Mouse (Mus musculus): ENCODE results near the gene 2410002F23Rik. TPM values are rescaled to one million over a fixed set of nuclear protein-coding genes. Genes with fewer than 3 reads are reported as not detected.

2410002F23Rik gene
- total and polyA plus RNA-seq, 3 experiments = 44.4 to 96.1 (median 67.0) TPM

GRCm38 (mm10) chr7:44257278-44257677, 10.8 kb downstream of the 2410002F23Rik start, which contains the start of gene Acp4:
TSS of gene Acp4 (minus strand) at chr7:44257378.
- Histone ChIP-seq H3K4me1 (ENCODE audit: control insufficient read depth in 1 of 2, insufficient read depth in 2 of 2) (peaks cover 12 to 35% of the 10 kb centered on the region in 2 experiments), H3K36me3 (replicated peaks in 1 of 2; ENCODE audit: control insufficient read depth in 1 of 2, insufficient read depth in 1 of 2, low read length in 1 of 2) (peaks cover 7 to 18% of the 10 kb centered on the region in 2 experiments), H3K4me3 (replicated peaks in 1 of 3; ENCODE audit: low read depth in 2 of 3, low read length in 2 of 3, poor library complexity in 1 of 3) (no peak within 1 kb of the TSS), H3K4me2 (ENCODE audit: insufficient read depth, low read depth, poor library complexity, severe bottlenecking) (no peak within 1 kb of the TSS), H3K9me3 (replicated peaks; ENCODE audit: low read length) (no peaks in the 10 kb centered on the region), H3K27ac (ENCODE audit: insufficient read depth, low read depth) (no peak within 1 kb of the TSS), H3K79me2 (replicated peaks; ENCODE audit: control insufficient read depth, extremely low read depth, insufficient read depth, poor library complexity, severe bottlenecking) (no peaks in the 10 kb centered on the region), H3K9ac (ENCODE audit: insufficient read depth, low read depth) (no peak within 1 kb of the TSS), H3K27me3 (replicated peaks) (peaks cover 7% of the 10 kb centered on the region)
- DNase-seq (ENCODE audit: extremely low read depth) = no peak
- in situ Hi-C loops (cut with MboI; ENCODE audit: low pct_ligation_motif_present, low pct_unique_long_range_greater_than_20kb, low sequenced_read_pairs) = no loop called here
- dilution Hi-C loops (cut with MboI; ENCODE audit: extremely low pct_ligation_motif_present, extremely low pct_unique_long_range_greater_than_20kb, low sequenced_read_pairs) = no loop called here
- no peak for TF ChIP-seq IRF4 (IDR thresholded peaks at IDR 0.05; ENCODE audit: low read depth, low read length)
- no peak for TF ChIP-seq SMC3 (IDR thresholded peaks at IDR 0.05; ENCODE audit: low read depth, low read length)
- TF ChIP-seq CHD2 (IDR thresholded peaks at IDR 0.05; ENCODE audit: low read length) = no peak
- TF ChIP-seq PAX5 (IDR thresholded peaks at IDR 0.05; ENCODE audit: low read length) = no peak
- TF ChIP-seq POLR2A (IDR thresholded peaks at IDR 0.05; ENCODE audit: low read depth, low read length) = no peak
- TF ChIP-seq ZKSCAN1 (IDR thresholded peaks at IDR 0.05; ENCODE audit: borderline replicate concordance, low read depth, low read length) = no peak
- no peak for TF ChIP-seq MAX (IDR thresholded peaks at IDR 0.05; ENCODE audit: low read length)
- TF ChIP-seq USF2 (conservative IDR thresholded peaks at IDR 0.05; ENCODE audit: low read depth, low read length) = no peak

- no peaks in the 10 kb centered on the region for H3K79me2 ChIP-seq (replicated peaks; ENCODE audit: control insufficient read depth, extremely low read depth, insufficient read depth, poor library complexity, severe bottlenecking)
- no peak for DNase-seq (ENCODE audit: extremely low read depth)
- H3K27me3 ChIP-seq (replicated peaks) = peaks cover 18% of the 10 kb centered on the region
- H3K4me2 ChIP-seq (ENCODE audit: insufficient read depth, low read depth, poor library complexity, severe bottlenecking) = no peak overlapping the region
- dilution Hi-C loops (cut with MboI; ENCODE audit: extremely low pct_ligation_motif_present, extremely low pct_unique_long_range_greater_than_20kb, low sequenced_read_pairs) = no loop called here
- in situ Hi-C loops (cut with MboI; ENCODE audit: low pct_ligation_motif_present, low pct_unique_long_range_greater_than_20kb, low sequenced_read_pairs) = loop anchor here (5.0 to 10.0 kb wide), 3 partner anchors 87 to 384 kb away; partner anchors contain the start of genes Emc10 and Fam71e1
- H3K27ac ChIP-seq (ENCODE audit: insufficient read depth, low read depth) = no peak overlapping the region
- no peaks in the 10 kb centered on the region for H3K36me3 ChIP-seq (replicated peaks in 1 of 2; ENCODE audit: control insufficient read depth in 1 of 2, insufficient read depth in 1 of 2, low read length in 1 of 2)
- TF ChIP-seq JUN (IDR thresholded peaks at IDR 0.05; ENCODE audit: insufficient read depth, low read depth, low read length) (no peak), RAD21 (IDR thresholded peaks at IDR 0.05; ENCODE audit: low read depth, low read length) (no peak), PAX5 (IDR thresholded peaks at IDR 0.05; ENCODE audit: low read length) (no peak), MAX (IDR thresholded peaks at IDR 0.05; ENCODE audit: low read length) (no peak), MYC (IDR thresholded peaks at IDR 0.05; ENCODE audit: low read depth, low read length) (no peak), POLR2A (IDR thresholded peaks at IDR 0.05; ENCODE audit: low read depth, low read length) (no peak), MAZ (IDR thresholded peaks at IDR 0.05; ENCODE audit: low read depth, low read length) (no peak), TBP (conservative IDR thresholded peaks at IDR 0.05; ENCODE audit: low read depth, low read length) (no peak), NRF1 (IDR thresholded peaks at IDR 0.05; ENCODE audit: low read depth, low read length) (no peak)
- no peak overlapping the region for H3K9ac ChIP-seq (ENCODE audit: insufficient read depth, low read depth)
- no peak overlapping the region for H3K4me3 ChIP-seq (replicated peaks in 1 of 3; ENCODE audit: low read depth in 2 of 3, low read length in 2 of 3, poor library complexity in 1 of 3)
- H3K4me1 ChIP-seq (ENCODE audit: control insufficient read depth in 1 of 2, insufficient read depth in 2 of 2) = peaks cover 0 to 9% of the 10 kb centered on the region in 2 experiments; a peak in 2 of 4 replicates
- H3K9me3 ChIP-seq (replicated peaks; ENCODE audit: low read length) = no peaks in the 10 kb centered on the region
These were observed 13.9 kb downstream of the 2410002F23Rik start for GRCm38 (mm10) chr7:44260410-44260809.

Measured in CH12.LX (cell line).